Mouse (Mus musculus) urinary bladder, postnatal 10 days (tissue): ENCODE measurements around the gene Spata9.

Source experiments
- DNase-seq: peaks from one replicate; pipeline ENCODE4 v3.0.0; 2022; ENCODE audit warnings: low spot score

Gene Spata9

DNA sequence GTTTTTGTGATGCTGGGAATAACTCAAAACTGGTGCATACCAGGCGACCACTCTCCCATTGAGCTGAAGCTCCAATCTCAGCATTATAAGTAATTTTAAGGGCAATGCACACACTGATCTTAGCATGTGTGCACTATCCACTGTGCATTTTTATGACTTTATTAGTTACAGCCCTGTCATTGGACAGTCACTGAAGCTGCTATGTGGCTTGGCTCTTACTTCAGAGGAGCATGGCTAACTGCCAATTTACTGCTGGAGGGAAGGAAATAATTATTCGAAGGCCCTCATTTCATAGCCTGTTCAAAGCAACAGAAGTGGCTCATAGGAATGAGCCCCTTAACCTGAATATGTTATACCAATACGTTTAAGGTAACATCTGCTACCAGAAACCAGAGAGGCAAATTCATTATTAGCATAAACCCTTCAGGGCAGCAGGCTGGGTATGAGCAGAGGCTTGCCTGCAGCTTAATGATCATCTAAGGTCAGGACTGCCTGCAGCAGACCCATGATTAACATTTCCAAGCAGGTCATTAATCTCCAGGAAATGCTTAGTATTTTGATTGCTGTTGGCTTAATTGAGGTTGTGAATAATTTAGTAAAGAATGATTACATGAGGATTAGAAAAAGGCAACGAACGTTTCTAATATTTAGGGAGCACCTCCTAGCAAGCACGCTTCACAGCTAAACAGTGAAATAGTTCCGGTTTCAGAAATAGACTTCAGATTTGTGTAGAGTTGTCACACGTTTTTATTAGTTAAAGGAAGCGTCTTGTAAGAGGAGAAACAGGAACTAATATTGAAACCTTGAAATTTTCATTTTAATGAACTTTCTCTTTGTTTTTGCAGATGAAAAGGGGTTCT, 25.4 kb downstream of the Spata9 start:
- no peak for DNase-seq

DNA sequence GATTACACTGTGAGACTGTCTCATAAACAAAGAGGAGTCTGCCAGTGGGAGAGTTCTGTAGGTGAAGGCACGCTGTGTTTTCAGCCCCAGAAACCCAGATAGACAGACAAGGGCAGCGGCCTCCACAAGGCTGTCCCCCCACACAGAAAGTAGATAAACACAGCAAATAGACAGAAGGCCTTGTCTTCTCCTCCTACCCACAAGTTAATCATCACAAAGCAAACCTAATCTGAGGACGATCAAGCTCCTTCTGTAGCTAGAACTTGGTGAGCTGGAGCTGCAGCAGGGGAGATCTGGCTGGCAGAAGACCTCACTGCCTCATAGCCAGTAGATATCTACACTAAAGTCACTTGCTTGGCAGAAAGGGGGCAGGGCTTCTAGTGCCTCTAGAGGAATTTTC, 36.3 kb downstream of the Spata9 start:
- no peak for DNase-seq

DNA sequence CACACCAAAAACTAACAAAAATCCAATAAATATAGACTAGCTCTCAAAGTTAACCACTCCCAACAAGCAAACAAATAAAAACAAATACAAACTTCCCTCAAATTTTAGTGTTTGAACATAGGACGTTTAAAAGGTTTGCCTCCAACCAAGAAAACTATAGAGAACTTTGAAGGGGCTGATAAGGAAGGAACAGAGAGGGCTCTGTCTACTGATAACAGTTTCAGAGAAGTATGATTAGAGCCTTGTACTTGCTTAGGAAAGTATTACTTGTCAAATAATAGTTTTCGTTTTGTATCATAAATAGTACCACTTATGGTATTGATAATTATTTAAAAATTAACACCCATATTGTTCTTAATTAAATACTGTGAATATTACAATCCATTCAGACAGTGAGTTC, 47.6 kb downstream of the Spata9 start:
- no peak for DNase-seq

DNA sequence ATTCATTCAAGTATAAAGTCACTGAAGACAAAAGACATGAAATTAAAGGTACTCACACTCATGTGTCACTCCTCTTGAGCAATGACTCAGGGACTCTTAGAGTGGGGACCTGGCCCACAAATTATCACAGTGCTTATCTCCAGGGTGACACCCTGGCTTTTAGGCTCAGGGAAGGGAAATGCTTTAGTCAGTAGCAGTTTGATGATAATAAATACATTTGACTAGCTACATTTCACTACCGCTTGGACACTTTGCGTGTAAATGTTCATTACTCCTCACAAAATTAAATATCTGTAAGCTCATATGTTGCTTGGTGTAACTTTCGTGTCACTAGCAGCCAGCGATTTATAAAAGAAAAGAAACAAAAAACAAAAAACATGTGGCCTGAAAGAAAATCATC, 50.5 kb downstream of the Spata9 start:
- no peak for DNase-seq

DNA sequence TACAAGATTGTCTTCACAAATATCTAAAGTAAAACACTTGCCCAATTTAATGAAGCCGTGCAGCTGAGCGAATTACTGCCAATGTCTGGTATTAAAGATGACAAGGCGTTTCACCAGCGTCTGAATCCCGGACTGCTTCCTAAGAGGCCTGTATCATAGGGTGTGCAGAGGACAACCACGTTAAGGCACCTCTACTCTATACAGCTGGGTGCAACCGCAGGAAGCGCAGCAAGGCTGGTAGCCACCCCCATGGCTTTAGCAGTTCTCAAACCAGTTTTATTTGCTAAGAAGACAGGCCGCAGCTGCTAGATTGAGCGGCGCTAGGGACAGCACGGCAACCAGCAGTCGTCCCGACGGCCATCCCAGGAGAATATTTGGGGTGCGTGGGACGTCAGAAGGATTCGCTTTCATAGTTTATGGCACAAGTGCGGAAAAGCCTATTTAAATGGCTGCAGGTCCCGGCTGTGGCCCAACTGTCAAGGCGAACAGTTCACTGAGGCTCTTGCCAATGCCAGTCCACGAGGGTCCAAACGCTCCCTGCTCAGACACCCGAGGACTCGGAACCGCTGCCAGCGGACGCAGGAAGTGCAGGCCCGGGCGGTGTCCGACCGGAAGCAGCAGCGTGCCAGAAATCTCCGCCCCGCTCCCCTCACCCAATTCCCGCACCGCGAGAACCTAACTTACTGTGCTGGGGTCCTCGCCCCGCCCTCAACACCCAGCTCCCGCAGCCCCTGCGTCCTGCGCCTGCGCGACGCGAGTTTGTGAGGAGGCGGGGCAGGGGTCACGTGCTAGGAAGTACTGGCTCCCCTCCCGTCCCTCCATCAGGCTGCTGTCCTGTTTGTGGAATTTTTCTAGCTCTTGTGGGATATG, 51.3 kb downstream of the Spata9 start, which contains the start of gene Rfesd:
Gene Rfesd (minus strand): TSS at position 746 of the 870 bp plus-strand sequence.
- DNase-seq = peak; percentile 93

DNA sequence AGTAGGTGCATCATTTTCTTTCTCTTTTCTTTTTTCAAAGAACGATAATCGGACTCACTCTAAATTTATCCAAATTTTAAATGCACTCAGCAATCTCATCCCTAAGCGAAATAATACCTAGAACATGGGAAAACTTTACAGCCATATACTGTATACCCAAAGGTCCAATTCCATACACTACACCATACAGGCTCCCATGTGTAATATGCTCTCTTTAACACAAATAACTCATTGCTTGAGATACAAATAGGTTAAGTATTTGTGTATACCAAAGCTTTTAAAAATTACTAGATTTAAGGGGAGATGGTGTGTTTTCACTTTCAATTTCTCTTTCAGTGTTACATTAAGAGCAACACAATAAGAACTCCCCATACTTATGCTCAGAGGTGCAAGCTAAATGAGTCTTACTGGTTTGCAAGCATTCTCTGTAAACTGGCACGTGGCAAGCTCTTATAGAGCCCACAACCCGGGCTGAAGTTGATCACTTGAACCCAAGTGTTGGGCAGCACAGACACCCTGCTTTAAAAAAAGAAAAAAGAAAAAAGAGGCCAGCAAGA, 52.0 kb downstream of the Spata9 start:
- no peak for DNase-seq

DNA sequence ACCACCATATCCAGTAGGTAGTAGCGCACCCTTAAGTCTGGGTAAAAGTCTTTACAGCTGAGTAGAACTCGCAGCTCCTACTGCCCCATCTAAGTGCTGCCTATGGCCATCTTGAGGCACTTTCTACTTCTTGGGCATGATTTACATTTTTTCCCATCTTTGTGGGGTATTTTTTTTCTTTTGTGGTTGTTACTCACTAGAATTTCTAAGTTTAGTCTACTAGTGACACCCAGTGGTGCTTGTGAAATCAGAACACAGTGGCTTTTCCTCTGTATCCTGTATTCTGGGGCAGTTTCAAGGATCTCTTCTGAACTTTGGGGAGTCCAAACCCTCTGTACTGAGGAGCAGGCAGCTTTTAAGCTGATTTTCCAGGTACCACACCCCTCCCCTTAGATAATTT, 54.8 kb downstream of the Spata9 start:
- no peak for DNase-seq

DNA sequence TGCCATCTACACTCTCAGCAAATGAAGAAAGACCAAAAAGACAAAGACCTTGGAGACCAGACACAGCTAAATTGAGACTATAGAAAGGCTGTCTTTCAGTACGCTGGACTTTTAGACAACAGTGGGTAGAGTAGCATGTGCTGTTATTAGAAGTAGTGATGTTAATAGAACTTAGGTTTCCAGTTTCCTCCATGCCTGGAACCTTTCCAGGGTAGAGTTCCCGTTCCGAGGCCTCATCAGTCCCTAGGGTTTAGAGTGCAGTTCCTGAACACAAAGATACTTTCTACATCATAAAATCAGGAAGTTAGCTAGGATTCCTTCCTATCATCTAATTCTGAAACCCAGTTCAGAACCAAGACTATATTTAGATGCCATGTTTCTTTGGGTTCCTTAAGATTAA, 57.6 kb downstream of the Spata9 start:
- DNase-seq = no peak

DNA sequence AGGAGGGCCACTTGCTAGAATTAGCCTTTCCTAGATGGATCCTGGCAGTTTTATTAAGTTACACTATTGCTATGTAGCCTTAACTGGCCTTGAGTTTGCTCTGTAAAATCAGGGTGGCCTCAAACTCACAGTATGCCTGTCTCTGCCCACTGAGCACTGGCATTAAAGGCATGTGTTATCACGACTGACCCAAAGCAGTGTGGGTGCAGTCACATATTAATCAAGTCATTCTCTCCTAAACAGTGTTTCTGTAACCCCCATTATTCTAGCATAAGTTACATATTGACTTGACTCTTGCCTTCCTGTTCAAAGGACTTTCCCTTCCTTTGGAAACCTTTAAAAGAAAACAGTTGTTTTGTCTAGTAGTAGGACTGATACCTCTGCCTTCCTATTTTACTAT, 75.5 kb downstream of the Spata9 start:
- no peak for DNase-seq

DNA sequence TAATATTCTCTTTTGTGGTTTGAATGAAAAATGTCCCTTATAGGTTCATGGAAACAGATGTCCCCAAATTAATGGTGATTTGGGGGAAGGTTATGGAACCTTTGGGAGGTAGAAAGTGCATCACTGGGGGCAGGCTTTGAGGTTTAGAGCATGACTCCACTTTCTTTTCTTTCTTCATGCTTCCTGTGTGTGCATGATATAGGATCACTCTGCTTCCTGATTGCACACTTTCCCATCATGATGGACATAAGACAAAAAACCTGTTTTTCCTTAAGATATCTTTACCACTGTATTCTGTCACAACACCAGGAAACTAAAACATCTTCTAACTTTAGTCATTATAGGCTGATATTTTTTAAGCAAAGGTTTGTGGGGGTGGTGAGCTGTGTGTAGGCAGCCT, 78.0 kb downstream of the Spata9 start:
- no peak for DNase-seq
